Mouse (Mus musculus) testis, postnatal 10 days (tissue): ENCODE measurements around the gene Glra3.
A peak's percentile ranks its signal among the peaks of the same experiment; 100 is the strongest.

Experiments
- DNase-seq: peaks from one replicate; pipeline ENCODE4 v3.0.0; 2021; ENCODE audit warnings: low spot score

Glra3 gene

GRCm38 (mm10) chr8:55939870-55940525, at the start of gene Glra3:
Gene Glra3 (plus strand): TSS chr8:55940460.
- DNase-seq, result peak; percentile 39

DNA sequence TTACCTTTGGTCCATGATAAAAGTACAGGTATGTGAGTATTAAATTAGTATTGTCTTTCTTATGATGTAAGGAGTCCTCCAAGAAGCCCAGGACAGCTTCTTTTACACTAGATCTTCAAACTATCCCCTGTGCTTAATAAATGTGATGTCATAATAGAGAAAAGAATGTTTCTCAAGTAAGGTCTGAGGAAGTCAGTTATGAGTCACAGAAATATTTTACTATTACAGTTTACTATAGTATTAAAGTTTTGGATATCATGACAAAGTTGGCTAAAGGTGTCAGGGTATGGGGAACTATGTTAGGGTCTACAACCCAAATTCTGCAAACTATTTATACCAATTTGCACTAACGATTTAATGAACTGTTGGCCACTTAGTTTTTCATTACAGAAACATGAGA, 33.4 kb upstream of the Glra3 start, which contains the start of gene Adam29:
Gene Adam29, minus strand, starts transcription at position 101 of the 400 bp plus-strand sequence.
- DNase-seq, result no peak

DNA sequence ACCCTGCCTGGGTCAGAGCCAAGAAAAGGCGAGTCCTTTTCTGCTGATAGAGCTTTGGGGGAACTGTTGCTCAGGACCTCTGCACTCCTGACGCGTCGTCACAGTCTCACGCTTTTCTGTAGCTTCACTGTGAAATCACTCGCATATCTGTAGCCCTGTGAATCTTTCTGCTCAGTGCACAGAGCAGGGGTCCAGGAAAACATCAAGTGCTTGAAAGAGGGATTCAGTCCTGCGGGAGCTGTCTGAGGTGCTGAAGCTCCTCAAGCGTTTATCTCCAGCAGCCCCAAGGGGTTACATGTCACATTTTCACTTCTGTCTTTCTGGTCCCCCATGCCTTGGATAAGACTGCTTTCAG, 243 bp downstream of the Glra3 start:
- peak; percentile 52 for DNase-seq

DNA sequence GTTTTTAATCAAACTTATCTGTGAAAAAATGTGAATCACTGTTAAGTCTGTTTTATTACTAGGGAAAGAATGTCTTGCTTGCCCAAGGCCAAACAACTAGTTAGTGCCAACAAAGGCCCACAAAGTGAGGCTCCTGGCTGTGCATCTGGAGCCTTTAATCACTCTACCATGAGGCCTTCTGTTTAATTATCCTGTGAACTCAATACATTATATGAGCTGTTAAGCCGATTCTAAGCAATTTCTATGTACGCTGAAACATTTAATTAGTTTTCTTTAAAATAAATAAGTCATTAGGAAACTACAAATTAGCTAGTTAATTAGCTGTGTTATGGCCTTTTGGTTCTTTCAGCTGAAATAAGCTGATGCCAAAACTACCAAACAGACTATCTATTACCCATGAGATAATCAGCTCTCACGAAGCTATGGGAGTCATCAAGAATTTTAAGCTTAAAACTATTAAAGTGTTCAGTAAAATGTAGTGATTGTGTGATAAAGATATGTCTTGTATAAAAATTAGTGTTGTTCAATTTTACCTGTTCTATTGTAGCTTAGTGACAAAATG, 24.6 kb downstream of the Glra3 start:
- no peak for DNase-seq

GRCm38 (mm10) chr8:55997859-55998258, 57.6 kb downstream of the Glra3 start:
- no peak for DNase-seq

GRCm38 (mm10) chr8:56054324-56054723, 114.1 kb downstream of the Glra3 start:
- no peak for DNase-seq

DNA sequence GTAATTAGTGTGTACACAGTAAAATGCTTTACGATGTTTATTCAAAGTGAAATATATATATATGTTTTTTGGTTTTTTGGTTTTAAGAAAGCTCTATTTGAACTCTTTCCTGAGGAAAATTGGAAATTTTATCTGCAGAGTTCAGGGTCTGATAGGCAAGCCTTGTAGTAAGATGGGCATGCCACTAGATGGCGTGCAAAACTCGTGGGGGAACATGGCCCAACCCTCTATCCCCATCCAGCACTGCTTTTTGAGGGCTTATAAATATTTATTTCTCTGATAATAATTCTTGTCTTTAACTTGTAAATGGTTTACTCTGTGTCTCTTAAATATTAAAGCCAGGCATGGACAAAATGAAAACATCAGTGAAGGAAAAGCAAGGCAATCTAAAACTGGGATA, 122.8 kb downstream of the Glra3 start:
- peak; percentile 78 for DNase-seq

DNA sequence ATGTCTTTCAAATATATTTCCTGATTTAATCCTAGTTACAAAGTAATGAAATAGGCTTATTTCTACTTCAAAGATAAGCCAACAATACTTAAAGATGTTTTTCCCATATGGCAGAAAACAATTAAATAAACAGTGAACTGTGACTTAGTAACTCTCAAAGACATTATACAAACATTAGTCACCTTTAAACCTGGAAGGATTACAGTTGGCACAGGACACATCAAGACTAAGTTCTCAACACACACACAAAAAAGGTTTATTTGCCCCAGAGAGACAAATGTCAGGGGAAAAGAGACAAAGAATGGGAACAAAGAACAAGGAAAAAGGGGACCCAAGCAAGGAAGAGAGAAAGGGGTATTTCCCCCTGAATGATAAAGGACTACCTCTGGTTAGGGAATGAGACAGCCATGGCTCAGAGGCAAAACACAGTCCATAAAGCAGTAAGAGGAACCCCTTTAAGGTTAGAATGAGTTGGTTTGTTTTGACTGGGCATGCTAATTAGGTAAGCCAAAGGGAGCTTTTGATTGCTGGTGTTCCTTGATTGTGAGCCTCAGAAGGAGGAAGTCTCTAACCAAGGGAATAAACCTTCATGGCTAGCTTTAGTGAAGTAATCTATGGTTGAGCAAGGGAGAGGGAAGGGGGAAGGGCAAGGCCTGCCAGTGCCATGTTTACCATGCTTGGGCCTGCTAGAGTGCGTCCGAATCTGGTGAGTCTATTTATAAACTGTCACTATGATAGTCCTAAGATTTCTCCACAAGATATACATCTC, 130.4 kb downstream of the Glra3 start:
- no peak for DNase-seq

GRCm38 (mm10) chr8:56083654-56084053, 143.4 kb downstream of the Glra3 start:
- DNase-seq, result no peak

- no peak for DNase-seq
These were observed 154.1 kb downstream of the Glra3 start for GRCm38 (mm10) chr8:56094385-56094784.

- no peak for DNase-seq
These were observed 170.0 kb downstream of the Glra3 start for GRCm38 (mm10) chr8:56110296-56110695.

DNA sequence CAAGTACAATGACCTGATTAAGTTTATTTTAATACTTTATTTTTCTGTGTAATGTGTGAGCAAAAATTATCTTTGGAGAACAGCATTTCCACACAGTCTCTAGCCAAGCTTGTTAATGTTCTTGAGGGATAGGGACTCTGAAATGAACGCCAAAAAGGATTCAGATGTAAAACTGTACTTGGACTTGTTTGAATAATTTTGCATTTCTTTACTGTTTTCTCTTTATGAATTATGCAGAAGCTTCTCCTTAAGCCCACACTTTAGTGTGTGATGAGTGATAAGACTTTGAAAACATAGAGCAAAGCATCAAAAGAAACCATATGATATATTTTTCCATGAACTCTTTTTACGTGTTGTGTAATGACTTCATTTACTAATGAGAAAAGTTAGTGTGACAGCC, 189.1 kb downstream of the Glra3 start:
- no peak for DNase-seq

- DNase-seq, result no peak
These were observed 210.4 kb downstream of the Glra3 start for GRCm38 (mm10) chr8:56150697-56151096.

- DNase-seq, result no peak
These were observed 211.3 kb downstream of the Glra3 start for GRCm38 (mm10) chr8:56151574-56151973.

DNA sequence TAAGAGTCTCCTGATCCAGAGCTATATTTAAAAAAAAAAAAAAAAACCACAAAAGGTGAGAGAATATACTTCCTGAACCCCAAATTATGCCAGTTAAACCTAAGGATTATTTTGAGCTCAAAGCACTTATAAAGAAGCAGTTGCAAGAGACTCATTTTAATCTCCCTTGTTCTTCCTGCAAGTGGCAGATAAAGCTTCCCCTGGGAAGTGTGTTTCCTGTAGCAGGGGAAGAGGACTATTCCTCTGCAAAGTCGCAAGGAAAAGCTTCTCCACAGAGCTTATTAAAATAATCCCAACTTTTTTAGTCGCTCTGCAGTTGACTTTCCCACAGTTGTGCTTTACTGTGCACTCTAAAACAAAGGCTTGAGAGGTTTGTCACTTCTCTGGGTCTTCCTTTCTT, 218.7 kb downstream of the Glra3 start:
- DNase-seq, result no peak
